In genomic region chr4:137476761-137477237, GRCm38 (mm10) we compare ENCODE assay signal across 7 mouse cellular contexts. TPM values are rescaled to one million over a fixed set of nuclear protein-coding genes. Genes with fewer than 3 reads are reported as not detected.
DNase-seq lines count a peak whose midpoint lies in the region; ATAC-seq and TF ChIP-seq lines count a peak whose summit lies in the region.

No protein-coding gene starts in this region.

- TF ChIP-seq CTCF in E14TG2a.4 (conservative IDR thresholded peaks at IDR 0.05; ENCODE audit: low read length): no peak

- peak overlapping the region; percentile 86 for H3K27ac ChIP-seq in intestine, embryonic 15.5 days
- no peak overlapping the region for H3K27ac ChIP-seq in midbrain, embryonic 16.5 days (ENCODE audit: low read length)

- H3K27me3 ChIP-seq in E14TG2a.4 (ENCODE audit: insufficient read depth, low read length): no peaks in the 10 kb centered on the region
- H3K27me3 ChIP-seq in intestine, embryonic 15.5 days (replicated peaks): no peaks in the 10 kb centered on the region
- H3K27me3 ChIP-seq in midbrain, embryonic 16.5 days (ENCODE audit: control insufficient read depth, insufficient read depth, low read depth, low read length): no peaks in the 10 kb centered on the region

- DNase-seq in Muller cell, postnatal 12 days (ENCODE audit: inconsistent ontology term): peak; percentile 88
- peak; percentile 82 to 88 for DNase-seq in gastrocnemius, postnatal 4 days (ENCODE audit: low spot score in 2 of 2)
- no peak for DNase-seq in thymus, postnatal 4 days
- DNase-seq in frontal cortex, postnatal 36 days (ENCODE audit: low spot score in 2 of 2): no peak

- peak overlapping the region; percentile 64 for H3K4me2 ChIP-seq in intestine, embryonic 15.5 days (replicated peaks)
- 0 out of 2 replicates have a peak overlapping the region, but pooled peaks have one; percentile 13 for H3K4me2 ChIP-seq in midbrain, embryonic 16.5 days (ENCODE audit: low read length)

- WGBS in intestine, embryonic 15.5 days: 9% methylated on average over 17 of the region's 17 CpGs
- 29% methylated on average over 16 of the region's 17 CpGs for WGBS in midbrain, embryonic 16.5 days

- peak overlapping the region; percentile 36; the same call in 1 of the 2 replicates for H3K9ac ChIP-seq in intestine, embryonic 15.5 days
- H3K9ac ChIP-seq in midbrain, embryonic 16.5 days (ENCODE audit: low read depth, low read length): no peak overlapping the region

- H3K9me3 ChIP-seq in E14TG2a.4 (ENCODE audit: low read length): no peaks in the 10 kb centered on the region
- H3K9me3 ChIP-seq in intestine, embryonic 15.5 days: no peaks in the 10 kb centered on the region
- no peaks in the 10 kb centered on the region for H3K9me3 ChIP-seq in midbrain, embryonic 16.5 days (replicated peaks; ENCODE audit: control insufficient read depth, low read length, poor library complexity, severe bottlenecking)

- peak overlapping the region; percentile 71 for H3K4me3 ChIP-seq in E14TG2a.4 (replicated peaks; ENCODE audit: low read length)
- H3K4me3 ChIP-seq in intestine, embryonic 15.5 days (replicated peaks): peak overlapping the region; percentile 24
- no peak overlapping the region for H3K4me3 ChIP-seq in midbrain, embryonic 16.5 days (ENCODE audit: low read depth, low read length)

- peak; percentile 18 for ATAC-seq in intestine, embryonic 15.5 days
- ATAC-seq in midbrain, embryonic 16.5 days: no peak

- H3K36me3 ChIP-seq in E14TG2a.4 (ENCODE audit: insufficient read depth, low read length): peaks cover 53% of the 10 kb centered on the region
- H3K36me3 ChIP-seq in intestine, embryonic 15.5 days: no peaks in the 10 kb centered on the region
- H3K36me3 ChIP-seq in midbrain, embryonic 16.5 days (ENCODE audit: control insufficient read depth, insufficient read depth, low read length): no peaks in the 10 kb centered on the region

- H3K4me1 ChIP-seq in E14TG2a.4 (replicated peaks; ENCODE audit: low read depth, low read length): peaks cover 100% of the 10 kb centered on the region
- peaks cover 91% of the 10 kb centered on the region for H3K4me1 ChIP-seq in intestine, embryonic 15.5 days (replicated peaks)
- peaks cover 6% of the 10 kb centered on the region; the same call in 1 of the 2 replicates for H3K4me1 ChIP-seq in midbrain, embryonic 16.5 days (ENCODE audit: control insufficient read depth, insufficient read depth, low read length)

RNA-seq across cellular contexts. Expression of gene Hspg2, which starts 8.2 kb away (rescaled TPM):
- total RNA-seq in gastrocnemius, postnatal 4 days (2021): 100 to 1,000 TPM; 336 to 381 TPM
- polyA plus RNA-seq in intestine, embryonic 15.5 days (2015; fragmentation: Nextera tagmentation; extraction: Ambion mirVana): 20.9 and 23.0 TPM in 2 replicates
- polyA plus RNA-seq in midbrain, embryonic 16.5 days (2015; fragmentation: Nextera tagmentation; extraction: Ambion mirVana): 3.4 and 3.6 TPM in 2 replicates

RNA-seq across cellular contexts. Expression of gene 1700013G24Rik, which starts 23.7 kb away (rescaled TPM):
- under 1 TPM in 1 of 2 experiments, not detected in 1; 0.34 TPM for total RNA-seq in gastrocnemius, postnatal 4 days (2021)
- not detected in 2 replicates for polyA plus RNA-seq in intestine, embryonic 15.5 days (2015; fragmentation: Nextera tagmentation; extraction: Ambion mirVana)
- not detected in 2 replicates for polyA plus RNA-seq in midbrain, embryonic 16.5 days (2015; fragmentation: Nextera tagmentation; extraction: Ambion mirVana)

RNA-seq across cellular contexts. Expression of gene Cela3b, which starts 46.5 kb away (rescaled TPM):
- under 1 TPM in 1 of 2 experiments, not detected in 1; 0.34 TPM for total RNA-seq in gastrocnemius, postnatal 4 days (2021)
- 74.8 and 281 TPM in 2 replicates for polyA plus RNA-seq in intestine, embryonic 15.5 days (2015; fragmentation: Nextera tagmentation; extraction: Ambion mirVana)
- not detected in 2 replicates for polyA plus RNA-seq in midbrain, embryonic 16.5 days (2015; fragmentation: Nextera tagmentation; extraction: Ambion mirVana)

Comparison
In these comparisons a context has a peak if more than half of its experiments do, and no peak if none do; other contexts are left out.
1. DNase-seq: peak in Muller cell, postnatal 12 days (single experiment) and gastrocnemius, postnatal 4 days (2 of 2); none in thymus, postnatal 4 days (single experiment) and frontal cortex, postnatal 36 days (0 of 2).
2. RNA of gene Cela3b, which starts 46.5 kb away (polyA plus RNA-seq): 74.8 to 281 TPM in intestine, embryonic 15.5 days; not detected in midbrain, embryonic 16.5 days; every median in the first group is over 10 times any median in the second.